Mouse (Mus musculus) testis, adult 2 months (tissue): ENCODE measurements at regions not wholly inside any gene's neighbourhood (a gene's known extent, or its start where the extent isn't known, plus 50 kb on each side); places are given as distances from the start of the nearest gene placed in this dataset.
"Not testable (repeated sequence)": the region's sequence is repeated elsewhere in the genome, so short reads cannot be mapped to it uniquely, and the experiment has no call there.

Experiments used
- H3K27ac ChIP-seq: fragments of 200-500 bp; 2 replicates; pipeline ENCODE4 v1.5.1; 2012; ENCODE audit warnings: low read depth, low read length; ENCODE audit not compliant: control insufficient read depth, insufficient read depth
- H3K27me3 ChIP-seq: fragments of 200-500 bp; 2 replicates; pipeline ENCODE4 v1.6.1; 2012; ENCODE audit warnings: mild to moderate bottlenecking, low read length, moderate library complexity; ENCODE audit not compliant: control insufficient read depth, insufficient read depth
- H3K36me3 ChIP-seq: fragments of 200-500 bp; 2 replicates; pipeline ENCODE4 v1.6.1; 2012; ENCODE audit warnings: mild to moderate bottlenecking, low read length; ENCODE audit not compliant: control insufficient read depth, insufficient read depth
- H3K4me1 ChIP-seq: fragments of 200-500 bp; 2 replicates; pipeline ENCODE4 v1.6.1; 2012; ENCODE audit warnings: low read length; ENCODE audit not compliant: control insufficient read depth, insufficient read depth
- H3K4me3 ChIP-seq: fragments of 200-500 bp; 2 replicates; pipeline ENCODE4 v1.5.1; 2012; ENCODE audit warnings: low read depth, mild to moderate bottlenecking, low read length, moderate library complexity, mixed read lengths; ENCODE audit not compliant: control insufficient read depth
- CTCF ChIP-seq: fragments of 200-500 bp; IDR thresholded peaks from 2 replicates; pipeline ENCODE4 v1.5.1; 2012; ENCODE audit warnings: low read depth, mild to moderate bottlenecking, inconsistent platforms, low read length, moderate library complexity; ENCODE audit not compliant: control insufficient read depth, insufficient read depth, insufficient replicate concordance
- POLR2A ChIP-seq: fragments of 200-500 bp; IDR thresholded peaks from 2 replicates; pipeline ENCODE4 v1.6.1; 2012; ENCODE audit warnings: low read depth, mild to moderate bottlenecking, inconsistent platforms, low read length, moderate library complexity; ENCODE audit not compliant: control insufficient read depth

GRCm38 (mm10) chr3:56955098-56955798, 346.5 kb downstream of the Tm4sf1 start:
- TF ChIP-seq CTCF (no peak), POLR2A (no peak)

GRCm38 (mm10) chr3:56942557-56942956, 359.2 kb downstream of the Tm4sf1 start:
- H3K4me1 ChIP-seq, H3K4me3 ChIP-seq, H3K27ac ChIP-seq, H3K27me3 ChIP-seq, H3K36me3 ChIP-seq: not testable (repeated sequence)

More at GRCm38 (mm10) chr3:56955098-56955798, 346.5 kb downstream of the Tm4sf1 start:
- Histone ChIP-seq H3K4me3 (no peak overlapping the region), H3K27me3 (no peaks in the 10 kb centered on the region), H3K4me1 (no peaks in the 10 kb centered on the region), H3K27ac (no peak overlapping the region), H3K36me3 (no peaks in the 10 kb centered on the region)

GRCm38 (mm10) chr3:56928940-56929339, 372.8 kb downstream of the Tm4sf1 start:
- not testable (repeated sequence) for H3K27ac ChIP-seq, H3K4me3 ChIP-seq, H3K36me3 ChIP-seq, H3K4me1 ChIP-seq, H3K27me3 ChIP-seq

- TF ChIP-seq POLR2A = no peak
- H3K4me3 ChIP-seq = no peak overlapping the region
These were observed 403.3 kb downstream of the Tm4sf1 start for GRCm38 (mm10) chr3:56898491-56898890.

GRCm38 (mm10) chr3:56877062-56877461, 424.7 kb downstream of the Tm4sf1 start:
- Histone ChIP-seq H3K27me3 (no peaks in the 10 kb centered on the region), H3K27ac (no peak overlapping the region), H3K4me3 (no peak overlapping the region), H3K4me1 (no peaks in the 10 kb centered on the region), H3K36me3 (no peaks in the 10 kb centered on the region)
- no peak for TF ChIP-seq POLR2A

More at GRCm38 (mm10) chr3:56898491-56898890, 403.3 kb downstream of the Tm4sf1 start:
- no peaks in the 10 kb centered on the region for H3K36me3 ChIP-seq
- no peaks in the 10 kb centered on the region for H3K27me3 ChIP-seq
- H3K4me1 ChIP-seq = no peaks in the 10 kb centered on the region; the same call in 1 of the 2 replicates
- H3K27ac ChIP-seq = no peak overlapping the region

GRCm38 (mm10) chr3:56863591-56863990, 438.2 kb downstream of the Tm4sf1 start:
- TF ChIP-seq POLR2A (no peak), CTCF (no peak)
- H3K27me3 ChIP-seq = no peaks in the 10 kb centered on the region
- no peak overlapping the region for H3K27ac ChIP-seq
- H3K36me3 ChIP-seq = no peaks in the 10 kb centered on the region
- H3K4me1 ChIP-seq = no peaks in the 10 kb centered on the region
- H3K4me3 ChIP-seq = no peak overlapping the region

- Histone ChIP-seq H3K27me3 (no peaks in the 10 kb centered on the region), H3K36me3 (no peaks in the 10 kb centered on the region), H3K4me3 (no peak overlapping the region), H3K4me1 (no peaks in the 10 kb centered on the region), H3K27ac (no peak overlapping the region)
- TF ChIP-seq CTCF (no peak), POLR2A (no peak)
These were observed 441.9 kb downstream of the Tm4sf1 start for GRCm38 (mm10) chr3:56859841-56860240.

- Histone ChIP-seq H3K36me3 (no peaks in the 10 kb centered on the region), H3K4me3 (no peak overlapping the region), H3K27me3 (no peaks in the 10 kb centered on the region), H3K4me1 (no peaks in the 10 kb centered on the region), H3K27ac (no peak overlapping the region)
- TF ChIP-seq POLR2A (no peak), CTCF (no peak)
These were observed 456.4 kb downstream of the Tm4sf1 start for GRCm38 (mm10) chr3:56845462-56845770.
